Mouse (Mus musculus) induced T-regulatory cell, adult 2 months (primary cell): ENCODE results near the gene Mgst2.

Experiments
- DNase-seq: peaks from one replicate; pipeline ENCODE4 v3.0.0-alpha.2; 2012; ENCODE audit warnings: low read depth

Gene Mgst2

DNA sequence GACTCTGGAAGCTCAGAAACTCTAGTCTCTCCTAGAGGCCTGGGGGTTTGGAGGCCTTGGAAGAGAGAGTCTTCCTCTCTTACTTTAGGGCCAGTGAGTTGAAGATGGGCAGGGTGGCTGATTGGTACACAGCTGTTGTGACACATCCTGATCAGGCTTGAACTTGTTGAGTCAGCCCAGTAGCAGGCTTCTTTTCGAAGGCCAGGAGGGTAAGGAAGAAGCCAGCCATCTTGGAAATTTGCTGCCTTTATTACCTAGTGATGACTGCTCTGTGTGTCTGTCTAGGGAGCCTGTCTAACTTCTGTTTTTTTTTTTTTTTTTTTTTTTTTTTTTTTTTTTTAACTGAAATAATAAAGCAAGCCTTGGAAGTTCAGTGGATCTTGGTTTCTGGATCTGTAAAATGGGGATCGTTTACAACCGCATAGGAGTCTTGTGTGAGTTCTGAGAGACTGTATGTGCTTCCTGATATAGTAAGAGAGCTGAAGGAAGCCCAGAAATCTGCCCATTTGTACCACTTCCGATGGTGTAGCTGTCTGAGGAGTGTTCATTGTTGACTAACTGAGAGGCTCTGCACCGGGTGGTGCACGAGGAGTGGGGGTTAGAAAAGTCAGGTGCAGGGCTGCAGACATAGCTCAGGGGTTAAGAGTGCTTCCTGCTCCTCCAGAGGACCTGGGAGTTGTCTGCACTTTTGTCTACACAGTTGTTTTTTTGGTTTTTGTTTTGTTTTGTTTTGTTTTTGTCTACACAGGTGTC, 5.7 kb upstream of the Mgst2 start:
- peak; percentile 84 for DNase-seq

GRCm38 (mm10) chr3:51659415-51659814, 745 bp upstream of the Mgst2 start:
- no peak for DNase-seq

DNA sequence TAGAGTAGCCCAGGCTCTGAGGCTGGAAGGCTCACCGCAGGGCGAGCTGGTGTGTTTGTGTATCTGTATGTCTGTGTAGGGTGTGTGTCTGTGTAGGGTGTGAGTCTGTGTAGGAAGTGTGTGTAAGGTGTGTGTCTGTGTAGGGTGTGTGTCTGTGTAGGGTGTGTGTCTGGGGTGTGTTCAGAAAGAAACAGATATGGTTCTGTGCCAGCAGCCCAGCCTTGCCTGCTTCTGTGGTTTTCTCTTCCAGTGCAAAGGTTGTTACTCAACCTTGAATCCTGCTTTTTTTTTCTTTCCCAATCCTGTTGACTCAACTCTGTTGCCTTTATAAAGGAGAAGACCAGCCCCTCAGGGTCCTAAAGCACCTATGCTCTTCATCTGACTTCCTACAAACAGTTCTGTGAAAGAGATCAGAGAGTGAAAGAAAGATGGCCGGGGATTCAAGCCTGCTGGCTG, 689 bp downstream of the Mgst2 start:
- DNase-seq, result peak; percentile 51

DNA sequence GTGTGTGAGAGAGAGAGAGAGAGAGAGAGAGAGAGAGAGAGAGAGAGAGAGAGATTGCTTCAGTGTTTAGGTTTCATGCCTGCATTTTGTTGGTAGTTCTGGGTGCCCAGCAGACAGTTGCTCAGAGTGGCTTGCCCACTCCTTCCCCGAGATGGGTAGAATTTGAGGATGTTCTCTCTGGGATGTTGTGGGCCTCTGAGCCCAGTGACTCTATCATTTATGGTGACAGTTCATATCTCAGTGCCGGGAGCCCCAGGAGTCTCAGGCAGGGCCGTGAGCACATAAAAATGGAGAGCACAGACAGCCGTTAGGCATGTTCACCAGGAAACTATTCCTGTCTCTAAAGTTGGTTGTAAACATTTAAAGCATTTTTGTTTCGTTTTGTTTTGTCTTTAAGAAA, 1.2 kb downstream of the Mgst2 start:
- DNase-seq, result peak; percentile 25

GRCm38 (mm10) chr3:51661880-51662550, 1.9 kb downstream of the Mgst2 start:
- peak; percentile 48 for DNase-seq

GRCm38 (mm10) chr3:51662557-51662956, 2.4 kb downstream of the Mgst2 start:
- peak; percentile 46 for DNase-seq

DNA sequence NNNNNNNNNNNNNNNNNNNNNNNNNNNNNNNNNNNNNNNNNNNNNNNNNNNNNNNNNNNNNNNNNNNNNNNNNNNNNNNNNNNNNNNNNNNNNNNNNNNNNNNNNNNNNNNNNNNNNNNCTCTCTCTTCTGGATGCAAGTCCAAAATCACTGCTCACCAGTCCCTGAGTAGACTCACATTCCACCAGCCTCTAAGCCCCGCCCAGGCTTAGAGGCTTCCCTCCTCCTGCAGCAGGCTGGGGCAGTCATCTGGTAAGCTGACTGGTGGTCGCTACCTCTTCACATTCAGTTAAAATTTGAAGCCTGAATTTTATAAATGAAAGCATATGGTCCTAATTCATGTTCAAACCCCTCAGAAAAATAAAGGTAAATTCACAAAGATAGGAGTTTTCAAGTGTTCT, 8.4 kb downstream of the Mgst2 start:
- DNase-seq, result no peak

GRCm38 (mm10) chr3:51670414-51671070, 10.4 kb downstream of the Mgst2 start:
- DNase-seq, result no peak

- no peak for DNase-seq
Observed at GRCm38 (mm10) chr3:51671071-51671469, 10.9 kb downstream of the Mgst2 start.

GRCm38 (mm10) chr3:51672631-51673030, 12.5 kb downstream of the Mgst2 start:
- no peak for DNase-seq

- peak; percentile 48 for DNase-seq
Observed at GRCm38 (mm10) chr3:51673408-51674086, 13.4 kb downstream of the Mgst2 start.

- DNase-seq, result no peak
Observed at GRCm38 (mm10) chr3:51674963-51675362, 14.8 kb downstream of the Mgst2 start.

- DNase-seq, result no peak
Observed at GRCm38 (mm10) chr3:51685539-51685938, 25.4 kb downstream of the Mgst2 start.

DNA sequence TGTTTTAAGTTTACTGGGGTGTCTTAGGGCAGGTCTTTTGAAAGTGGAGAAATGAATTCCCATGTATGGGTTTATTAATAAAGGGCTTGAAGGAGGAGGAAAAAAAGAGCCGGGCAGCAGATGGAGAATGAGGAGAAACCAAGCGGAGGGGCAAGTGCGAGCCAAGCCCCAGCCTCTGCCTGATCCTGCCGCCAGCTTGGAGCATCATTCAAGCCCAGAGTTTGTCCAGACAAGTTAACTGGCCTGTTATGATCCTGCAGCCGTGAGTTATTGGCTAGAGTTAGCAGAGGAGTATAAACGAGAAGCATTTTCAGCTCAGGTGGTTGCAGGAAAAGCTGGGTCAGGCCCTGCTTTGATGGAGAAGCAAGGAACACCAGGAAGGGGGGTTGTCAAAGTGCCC, 26.2 kb downstream of the Mgst2 start:
- no peak for DNase-seq

DNA sequence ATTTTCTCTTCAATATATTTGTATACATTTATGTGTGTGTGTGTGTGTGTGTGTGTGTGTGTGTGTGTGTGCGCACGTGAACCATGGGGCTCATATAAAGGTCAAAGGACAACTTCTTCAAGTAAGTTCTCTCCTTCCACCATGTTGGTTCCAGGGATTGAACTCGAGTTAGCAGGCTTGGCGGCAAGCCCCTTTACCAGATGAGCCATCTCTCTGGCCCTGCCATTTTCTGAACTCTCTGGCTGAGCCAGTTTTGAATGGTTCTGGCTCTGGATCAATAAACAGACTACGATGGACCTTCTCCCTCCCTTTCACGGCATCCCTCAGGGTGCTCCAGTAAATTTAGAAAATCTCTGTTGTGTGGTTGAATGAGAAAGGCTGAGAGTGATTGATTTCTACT, 26.6 kb downstream of the Mgst2 start:
- no peak for DNase-seq

DNA sequence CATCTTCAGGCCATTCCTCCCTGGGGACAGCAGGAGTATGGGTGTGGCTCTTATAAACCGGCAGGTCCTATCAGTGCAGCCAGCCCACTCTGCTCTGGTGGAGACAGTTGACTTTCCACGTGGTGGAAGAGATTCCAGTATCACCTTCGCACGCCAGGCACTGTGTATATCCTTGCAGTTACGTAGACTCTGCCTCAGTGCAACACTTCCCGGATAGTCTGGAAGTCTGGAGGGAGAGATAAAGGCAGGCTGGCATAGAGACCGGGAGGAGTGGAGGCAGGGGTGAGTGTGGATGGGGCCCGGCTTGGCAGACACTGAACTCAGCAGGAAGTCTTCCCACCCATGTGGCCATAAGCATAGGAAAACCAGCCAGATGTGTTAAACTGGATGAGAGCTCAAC, 28.6 kb downstream of the Mgst2 start:
- no peak for DNase-seq

DNA sequence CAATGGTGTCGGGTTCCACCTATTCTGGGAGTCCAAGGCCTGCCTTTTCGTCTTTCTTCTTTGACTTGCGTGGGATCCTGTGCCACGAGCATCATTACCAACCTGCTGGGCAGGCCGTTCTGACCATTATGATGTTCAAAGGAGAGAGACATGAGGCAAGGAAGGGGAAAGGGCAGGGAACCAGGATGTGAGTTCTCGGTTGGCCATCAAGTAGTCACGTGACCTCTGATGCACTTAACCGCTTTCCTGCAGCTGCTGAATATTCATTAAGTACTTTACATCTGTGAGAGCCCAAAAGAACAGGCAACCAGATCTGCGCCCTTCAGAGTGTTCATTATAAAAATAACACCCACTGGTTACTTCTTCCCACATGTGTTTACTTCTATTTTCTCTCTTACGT, 33.0 kb downstream of the Mgst2 start:
- DNase-seq, result no peak

DNA sequence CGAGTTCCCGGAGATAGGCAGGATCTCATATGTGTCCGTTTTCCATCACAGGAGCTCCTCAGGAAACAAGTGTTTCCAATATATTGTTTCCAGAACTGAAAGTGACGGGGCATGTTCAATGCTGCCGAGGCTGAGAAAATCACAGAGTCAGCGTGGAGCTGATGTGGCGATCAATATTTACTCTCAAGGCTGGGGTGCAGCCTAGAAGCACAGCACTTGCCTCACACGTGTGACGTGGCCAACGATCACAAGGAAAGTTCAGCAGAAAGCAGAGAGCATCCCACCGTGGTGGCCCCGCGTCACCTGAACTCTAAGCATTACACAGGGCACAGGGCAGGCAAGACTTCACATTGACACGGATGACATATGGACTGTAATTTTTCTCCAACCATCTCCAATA, 34.4 kb downstream of the Mgst2 start:
- no peak for DNase-seq

DNA sequence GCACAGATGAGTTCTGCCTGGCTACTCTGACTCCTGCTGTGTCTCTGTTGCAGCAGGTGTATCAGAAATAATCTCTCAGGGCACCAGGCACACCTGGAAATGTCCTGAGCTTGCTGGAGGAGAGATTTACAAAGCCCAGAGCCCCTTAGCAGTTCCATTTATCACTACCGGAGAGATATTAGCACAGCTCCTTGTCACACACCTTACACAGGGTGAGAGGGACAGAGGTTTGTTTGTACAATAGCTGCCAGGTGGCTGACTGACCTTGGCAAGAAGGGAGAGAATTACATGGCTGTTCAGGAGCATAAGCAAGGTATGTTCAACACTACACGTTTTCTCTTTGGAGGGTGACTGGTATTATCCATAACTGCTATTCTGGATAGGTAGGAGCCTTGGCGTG, 35.6 kb downstream of the Mgst2 start:
- DNase-seq, result no peak

- no peak for DNase-seq
Observed at GRCm38 (mm10) chr3:51697931-51698330, 37.8 kb downstream of the Mgst2 start.

- no peak for DNase-seq
Observed at GRCm38 (mm10) chr3:51700123-51700522, 40.0 kb downstream of the Mgst2 start.

- DNase-seq, result no peak
Observed at GRCm38 (mm10) chr3:51700731-51701280, 40.6 kb downstream of the Mgst2 start.
